Mouse (Mus musculus): Measurements from ENCODE around the gene Olfr1431.
"Not testable (repeated sequence)": the region's sequence is repeated elsewhere in the genome, so short reads cannot be mapped to it uniquely, and the experiment has no call there.

- not testable (repeated sequence) for TF ChIP-seq POLR2A (IDR thresholded peaks at IDR 0.05; ENCODE audit: low read depth, low read length); CTCF (conservative IDR thresholded peaks at IDR 0.05; ENCODE audit: insufficient read depth, insufficient read length, low read depth, low read length)
Observed at GRCm38 (mm10) chr19:12232496-12232895, 32.1 kb downstream of the Olfr1431 start, which contains the start of gene Olfr1432.

All from kidney, adult 2 months (tissue).